Mouse (Mus musculus) ovary, postnatal 36 days (tissue): ENCODE measurements at regions not wholly inside any gene's neighbourhood (a gene's known extent, or its start where the extent isn't known, plus 50 kb on each side); places are given as distances from the start of the nearest gene placed in this dataset.
A peak's percentile ranks its signal among the peaks of the same experiment; 100 is the strongest.
"Not testable (repeated sequence)": the region's sequence is repeated elsewhere in the genome, so short reads cannot be mapped to it uniquely, and the experiment has no call there.

Source experiments
- DNase-seq: peaks from one replicate; pipeline ENCODE4 v3.0.0; 2022; ENCODE audit warnings: low spot score, mixed read lengths

DNA sequence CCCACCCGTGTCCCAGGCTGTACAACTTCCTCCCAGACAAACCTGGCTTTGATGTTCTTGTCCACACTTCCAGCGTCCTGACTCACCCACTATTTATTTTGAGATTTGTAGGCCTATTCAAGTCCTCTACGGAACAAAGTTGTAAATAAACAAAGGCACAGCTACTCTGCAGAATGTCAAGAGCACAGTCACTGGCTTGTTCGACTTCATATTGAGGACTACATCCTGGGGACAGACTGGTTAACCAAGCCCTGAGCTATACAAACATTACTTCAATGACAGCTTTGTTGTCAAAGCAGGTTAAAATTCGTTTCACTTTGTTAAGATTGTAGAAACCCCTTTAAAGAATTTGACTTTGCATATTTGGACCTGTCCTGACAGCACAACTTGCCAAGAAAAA lies 190.3 kb upstream of the Ctso start:
- DNase-seq, result no peak

DNA sequence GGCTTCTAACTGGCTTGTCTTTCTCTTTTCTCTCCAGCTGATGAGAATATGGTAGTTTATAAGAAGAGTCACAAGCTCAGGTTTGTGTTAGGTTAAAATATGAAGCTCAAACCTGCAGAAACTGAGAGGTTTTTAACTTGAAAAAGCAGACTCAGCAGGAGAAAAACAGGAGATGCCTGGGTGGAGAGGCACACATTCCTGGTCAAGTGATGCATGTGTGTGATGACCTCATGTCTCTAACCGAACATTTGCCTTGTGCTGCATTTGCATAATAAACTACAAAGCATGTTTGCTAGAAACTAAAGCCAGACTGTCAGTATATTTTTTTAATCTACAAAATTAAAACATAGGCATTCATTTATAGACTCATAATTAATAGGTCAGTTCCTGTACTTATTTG lies 182.2 kb upstream of the Ctso start:
- no peak for DNase-seq

DNA sequence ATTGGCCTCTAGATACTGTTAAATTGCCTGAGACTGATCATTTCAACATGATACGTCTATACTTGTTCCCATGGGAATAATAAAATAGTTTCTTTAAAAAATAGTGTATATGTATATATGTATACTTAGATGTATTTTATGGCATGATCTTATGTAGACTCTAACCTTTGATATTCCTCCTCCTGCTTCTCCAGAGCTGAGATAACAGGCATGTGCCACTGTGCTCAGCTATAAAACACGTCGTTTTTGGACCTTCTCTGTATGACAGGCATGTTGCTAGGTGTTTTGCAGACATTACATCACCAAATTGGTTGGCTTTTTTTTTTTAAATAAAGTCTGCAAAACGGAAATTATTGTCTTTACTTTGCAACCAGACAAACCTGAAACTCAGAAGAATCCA lies 179.4 kb upstream of the Ctso start:
- DNase-seq, result no peak

DNA sequence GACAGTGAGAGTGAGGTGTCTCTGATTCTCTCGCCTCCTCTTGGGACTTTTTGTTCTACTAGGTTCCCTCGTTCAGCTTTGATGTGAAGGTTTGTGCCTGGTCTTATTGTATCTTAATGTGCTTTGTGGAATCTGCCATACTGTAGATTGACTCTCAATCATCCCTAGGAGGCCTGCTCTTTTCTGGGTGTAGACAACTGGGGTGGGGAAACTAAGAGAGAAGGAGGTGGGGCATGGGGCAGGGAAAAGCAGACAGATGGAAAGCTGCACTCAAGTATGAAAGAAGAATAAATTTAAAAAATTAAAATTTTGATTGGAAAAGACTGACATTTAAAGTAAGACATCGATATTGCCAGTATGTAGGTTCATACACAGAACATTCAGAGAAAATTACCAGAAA lies 172.0 kb upstream of the Ctso start:
- DNase-seq, result no peak

DNA sequence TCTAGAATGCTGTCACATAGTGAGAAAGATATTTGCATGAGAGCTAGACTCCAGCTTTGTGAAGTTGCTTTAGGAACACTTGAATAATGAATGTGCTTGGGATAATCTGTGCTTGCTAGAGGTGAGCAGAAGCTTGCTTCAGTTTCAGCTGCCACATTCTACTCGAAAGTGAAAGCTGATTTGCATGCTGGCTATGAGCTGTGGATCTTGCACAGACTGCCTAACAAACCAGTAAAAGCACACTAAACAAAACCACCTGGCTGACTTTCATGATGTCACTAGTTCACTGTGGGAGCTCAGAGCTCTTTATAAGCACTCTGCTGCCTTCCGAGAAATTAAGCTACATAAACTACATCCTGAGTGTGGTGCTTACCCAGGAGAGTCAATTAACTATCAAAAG lies 171.5 kb upstream of the Ctso start:
- DNase-seq, result no peak

DNA sequence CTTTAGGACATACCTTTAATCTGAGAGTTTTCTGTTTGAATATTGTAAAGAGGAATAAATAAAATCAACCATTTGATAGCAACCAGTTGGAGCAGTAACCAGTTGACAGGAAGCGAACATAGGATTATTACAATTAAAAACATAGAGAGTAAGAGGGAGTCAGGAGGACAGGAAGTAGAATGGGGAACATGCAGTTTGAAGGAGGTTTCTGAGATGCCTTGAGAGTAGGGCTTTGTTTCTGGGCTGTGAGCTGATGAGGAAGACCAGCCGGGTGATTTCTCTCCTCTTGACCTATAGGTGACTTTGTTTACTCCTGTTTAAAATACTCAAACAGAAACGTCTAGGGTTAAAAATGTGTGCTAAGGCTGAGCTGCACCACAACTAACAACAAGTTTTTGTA lies 160.6 kb upstream of the Ctso start:
- no peak for DNase-seq

DNA sequence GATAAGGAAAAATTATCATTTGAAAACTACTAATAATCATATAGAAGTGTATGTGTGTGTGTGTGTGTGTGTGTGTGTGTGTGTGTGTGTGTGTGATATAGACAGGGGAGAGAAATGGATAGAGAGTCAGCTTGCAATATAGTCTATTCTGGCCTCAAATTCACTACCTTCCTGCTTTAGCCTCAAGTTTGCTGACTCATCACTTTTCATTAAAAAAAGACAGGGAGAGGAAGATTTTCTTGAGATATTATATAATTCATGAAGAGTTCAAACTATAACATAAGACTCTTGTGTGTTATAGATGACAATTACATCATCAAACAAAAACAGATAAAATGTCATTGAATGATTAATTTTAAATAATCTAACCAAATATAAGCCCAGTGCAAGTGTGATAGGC lies 159.4 kb upstream of the Ctso start:
- no peak for DNase-seq

DNA sequence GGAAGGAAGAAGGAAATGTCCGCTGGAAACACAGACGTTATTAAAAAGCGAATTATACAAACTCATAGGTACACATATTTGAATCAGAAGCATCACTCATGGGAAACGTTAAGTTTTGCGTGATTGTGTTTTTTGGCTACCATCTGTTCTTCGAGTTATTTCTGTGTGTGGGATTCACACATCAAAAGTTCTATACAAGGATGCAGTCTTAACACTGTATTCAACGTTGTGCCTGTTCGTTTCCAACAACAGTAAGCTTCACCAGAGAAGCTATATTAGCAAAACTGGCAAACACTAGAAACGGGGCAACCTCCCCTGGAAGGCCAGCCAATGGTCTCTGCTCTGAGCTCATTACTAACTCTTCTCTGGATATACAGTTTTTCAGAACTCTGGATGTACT lies 150.3 kb upstream of the Ctso start:
- no peak for DNase-seq

DNA sequence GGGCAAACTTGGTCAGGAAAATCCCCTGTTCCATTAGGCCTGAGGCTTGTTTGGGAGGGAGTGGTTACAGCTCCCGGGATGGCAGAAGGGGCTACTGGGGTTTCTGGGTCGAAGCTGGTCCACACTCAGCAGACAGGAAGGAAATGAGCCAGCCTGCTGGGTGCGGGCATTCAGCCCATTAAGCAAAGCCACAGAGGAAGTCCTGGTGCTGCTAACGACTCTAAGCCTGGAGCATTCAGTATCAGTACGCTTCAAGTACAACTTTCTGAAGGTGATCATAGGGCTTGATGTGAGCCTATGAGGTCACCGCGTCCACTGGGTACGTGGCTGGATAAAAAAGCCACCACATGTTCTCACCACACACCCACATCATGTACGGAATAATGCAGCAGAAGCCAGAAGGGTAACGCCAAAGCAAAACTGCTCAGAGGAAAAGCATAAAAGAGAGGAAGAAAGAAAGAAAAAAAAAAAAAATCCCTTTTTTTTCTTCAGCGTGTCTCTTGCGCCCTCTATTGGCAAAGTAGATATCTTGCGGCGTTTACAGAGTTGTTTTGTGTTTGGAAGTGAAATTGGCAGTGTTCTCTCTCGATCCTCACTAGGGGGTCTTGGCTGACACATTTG lies 149.4 kb upstream of the Ctso start:
- DNase-seq, result peak; percentile 4

DNA sequence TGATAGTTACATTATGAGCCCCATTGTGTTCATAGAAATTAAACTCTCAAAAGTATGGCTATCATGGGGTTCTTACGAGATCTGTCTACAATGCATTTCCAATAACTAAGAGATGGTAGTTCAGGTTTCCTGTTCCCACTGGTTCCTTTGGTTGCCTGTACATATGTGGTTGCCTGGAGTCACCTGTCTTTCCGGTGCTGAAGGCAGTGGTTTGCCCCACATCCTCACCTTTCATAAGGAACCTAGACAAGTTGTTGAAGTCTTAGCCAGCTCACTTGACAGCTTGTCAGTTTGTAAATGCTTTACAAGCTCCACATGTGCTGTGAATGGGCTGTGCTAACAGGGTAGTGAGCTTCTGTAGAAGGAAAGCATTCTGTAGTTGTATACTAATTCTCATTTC lies 143.5 kb upstream of the Ctso start:
- DNase-seq, result no peak

DNA sequence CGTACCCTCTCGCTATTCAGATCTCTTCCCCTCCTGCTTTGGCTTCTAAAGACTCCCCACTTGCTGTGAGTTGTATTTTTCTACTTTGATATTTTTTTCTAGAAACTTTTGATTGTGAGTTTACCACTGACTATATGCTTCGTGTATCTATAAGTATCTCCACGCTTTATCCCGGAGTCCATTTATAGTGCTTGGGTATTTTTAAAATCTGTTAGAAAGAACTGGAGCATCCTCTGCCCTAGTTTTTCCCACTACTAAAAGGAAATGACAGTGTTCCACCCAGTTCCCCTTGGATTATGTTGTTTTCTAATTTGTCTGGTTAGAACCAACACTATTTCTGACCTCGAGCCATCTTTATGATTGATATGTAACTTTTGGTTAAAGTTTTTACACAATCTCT lies 142.7 kb upstream of the Ctso start:
- DNase-seq, result no peak

DNA sequence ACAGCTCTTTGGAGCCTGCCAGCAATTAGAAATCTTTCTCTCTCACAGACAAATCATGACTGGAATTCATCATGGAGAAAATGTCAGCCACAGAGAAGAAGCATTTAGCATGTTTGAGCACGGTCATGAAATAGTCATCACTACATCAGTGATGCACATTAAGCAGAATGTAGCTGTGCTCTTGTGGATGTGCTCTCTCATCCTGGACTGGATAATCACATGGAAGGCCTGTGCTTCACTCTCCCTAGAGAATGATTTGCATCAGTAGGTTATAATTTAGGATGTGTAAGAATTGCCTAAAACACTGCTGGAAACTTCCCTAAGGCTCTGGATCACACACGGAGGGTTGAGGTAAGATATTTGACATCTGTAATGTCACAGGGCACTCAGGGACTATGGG lies 130.3 kb upstream of the Ctso start:
- no peak for DNase-seq

DNA sequence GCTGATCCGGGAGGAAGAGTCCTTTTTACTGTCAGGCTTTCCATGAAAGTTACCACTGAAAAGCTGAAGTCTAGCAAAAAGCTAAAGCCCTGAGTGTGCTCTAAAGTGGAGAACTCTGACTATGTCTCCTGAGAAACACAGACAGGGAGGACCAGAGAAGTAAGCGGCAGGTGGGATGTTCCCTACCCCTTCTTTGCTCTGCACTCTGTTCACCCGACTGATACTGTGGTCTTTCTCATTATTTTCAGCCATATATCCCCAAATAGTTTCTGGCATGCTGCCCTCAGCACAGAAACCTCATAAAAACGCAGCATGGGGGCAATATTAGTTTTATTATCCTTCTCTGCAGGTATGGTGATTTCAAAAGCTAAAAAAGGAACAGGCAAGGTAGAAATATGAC lies 126.7 kb upstream of the Ctso start:
- DNase-seq, result no peak

DNA sequence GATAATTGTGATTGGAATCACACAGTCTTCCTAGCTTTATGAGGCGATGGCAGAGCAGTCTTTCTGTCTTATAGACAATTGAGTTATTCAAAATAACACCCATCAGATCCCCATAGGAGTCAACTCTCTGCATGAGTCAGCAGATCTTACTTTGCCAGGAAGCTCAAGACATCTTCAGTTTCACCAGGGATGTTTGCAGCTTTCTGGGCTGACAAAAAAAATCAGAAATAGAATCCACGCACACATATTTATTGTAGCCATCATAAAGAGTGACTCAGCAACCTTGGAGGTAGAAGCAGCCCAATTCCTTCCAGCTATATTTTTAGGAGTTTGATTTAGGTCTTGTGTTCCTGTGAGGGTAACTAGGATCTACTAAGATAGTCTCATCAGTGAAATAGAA lies 122.8 kb upstream of the Ctso start:
- no peak for DNase-seq

DNA sequence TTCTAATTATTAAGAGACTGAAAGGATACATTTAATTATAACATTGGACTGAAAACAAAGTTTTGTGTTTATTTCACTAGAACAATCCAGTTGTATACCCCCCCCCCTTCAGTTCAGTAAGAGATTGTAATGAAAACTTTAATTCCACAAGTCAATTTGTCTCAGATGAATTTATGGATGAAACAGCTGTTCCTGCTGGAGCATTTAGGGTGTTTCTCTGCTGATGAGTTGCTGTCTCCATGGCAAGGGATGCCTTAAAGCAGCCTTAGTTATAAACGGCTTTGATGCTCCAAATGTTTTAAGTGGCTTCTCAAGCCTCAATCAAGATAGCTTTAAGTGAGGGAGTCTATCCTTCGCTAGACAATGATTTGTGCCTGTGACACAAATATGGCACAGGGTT lies 112.1 kb upstream of the Ctso start:
- DNase-seq, result no peak

DNA sequence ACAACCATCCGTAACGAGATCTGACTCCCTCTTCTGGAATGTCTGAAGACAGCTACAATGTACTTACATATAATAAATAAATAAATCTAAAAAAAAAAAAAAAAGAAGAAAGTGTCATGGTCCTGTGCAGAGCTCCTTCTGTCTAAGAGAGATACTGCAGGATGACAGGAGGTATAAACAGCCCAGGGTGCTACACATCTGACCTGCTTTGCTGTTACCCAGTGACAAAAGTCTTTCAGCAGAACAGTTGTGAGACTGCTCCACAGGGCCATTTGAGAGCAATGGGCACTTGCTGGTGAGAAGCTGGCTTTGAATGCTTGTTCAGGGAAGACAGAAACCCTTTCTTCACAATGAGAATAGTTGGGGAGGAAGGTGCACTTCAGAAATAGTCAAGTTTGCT lies 102.9 kb upstream of the Ctso start:
- no peak for DNase-seq

DNA sequence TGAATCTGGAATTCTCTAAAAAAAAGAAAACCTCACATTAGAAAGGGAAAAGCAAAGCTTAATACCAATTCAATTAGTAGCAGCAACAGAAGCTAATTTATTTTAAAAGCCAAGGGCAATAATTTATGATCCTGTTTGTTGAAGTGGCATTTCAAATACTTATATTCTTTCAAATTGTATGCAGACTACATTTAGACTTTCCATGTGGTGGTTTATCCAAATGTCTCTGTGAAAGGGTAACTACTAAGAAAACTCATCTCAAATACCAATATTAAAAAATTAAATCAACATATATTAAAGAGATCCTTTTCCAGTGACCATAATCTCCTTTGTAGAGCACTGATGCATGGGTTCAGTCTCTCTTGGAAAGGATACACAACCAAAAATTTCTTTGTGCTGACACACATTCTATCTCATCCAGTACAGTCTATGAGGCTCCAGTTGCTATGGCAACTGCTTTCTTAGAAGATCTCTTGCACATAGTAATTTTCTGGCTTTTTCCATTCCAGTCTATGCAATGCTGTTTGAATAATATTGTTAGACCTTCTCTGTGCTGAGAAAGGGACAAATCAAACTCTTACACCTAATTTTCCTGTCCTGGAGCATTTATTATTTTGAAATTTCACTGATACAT lies 102.3 kb upstream of the Ctso start:
- no peak for DNase-seq

DNA sequence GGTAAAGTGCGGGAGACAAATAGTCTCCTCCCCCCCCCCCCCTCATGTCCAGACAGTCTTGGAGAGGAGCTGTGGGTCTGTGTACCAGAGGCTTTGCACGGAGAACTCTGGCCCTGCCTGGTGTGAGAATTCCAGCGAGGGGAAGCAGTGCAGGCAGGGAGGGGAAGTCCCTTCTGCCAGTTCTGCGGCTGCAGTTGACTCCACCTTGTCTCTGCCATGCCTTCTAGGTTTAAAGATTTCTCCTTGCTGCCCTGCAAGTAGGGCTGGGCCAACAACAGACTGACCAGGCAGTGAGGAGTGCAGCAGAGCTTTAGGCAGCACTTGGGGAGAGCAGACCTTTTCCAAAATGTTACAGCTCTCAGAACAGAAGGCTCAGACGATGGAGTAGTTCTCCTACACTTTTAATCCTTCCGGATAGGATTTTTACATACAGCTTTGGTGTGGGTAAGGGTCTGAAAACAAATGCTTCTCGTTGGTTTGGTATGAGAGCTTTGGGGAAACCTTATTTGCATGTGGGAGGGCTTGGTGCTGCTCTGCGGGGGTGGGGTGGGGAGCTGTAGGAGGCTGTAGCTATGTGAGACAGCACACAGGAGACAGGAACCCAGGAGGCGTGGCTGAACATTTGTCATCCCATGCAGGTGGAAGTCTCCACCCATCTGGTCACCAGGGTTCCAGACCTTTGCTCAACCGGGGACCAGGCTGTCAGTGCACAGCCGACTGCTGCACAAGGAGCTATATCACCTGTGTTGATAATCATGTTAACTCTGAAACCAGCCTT lies 96.8 kb upstream of the Ctso start:
- no peak for DNase-seq

DNA sequence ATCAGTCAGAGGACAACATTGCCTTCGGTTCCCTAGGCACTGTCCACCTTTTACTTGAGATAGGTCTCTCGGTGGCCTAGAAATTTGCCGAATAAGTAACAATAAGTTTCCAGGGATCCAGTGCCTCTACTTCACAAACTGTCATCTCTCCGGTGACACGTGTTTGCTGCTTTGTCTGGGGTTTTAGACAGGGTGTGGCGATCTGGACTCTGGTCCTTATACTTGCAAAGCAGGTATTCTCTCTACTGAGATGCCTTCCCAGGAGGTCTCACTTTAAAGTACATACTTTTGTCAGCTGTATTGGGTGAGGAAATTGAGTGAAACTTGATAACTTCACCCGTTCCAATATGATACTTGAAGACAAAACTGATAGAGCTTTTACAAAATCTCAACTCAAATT lies 95.9 kb upstream of the Ctso start:
- no peak for DNase-seq

DNA sequence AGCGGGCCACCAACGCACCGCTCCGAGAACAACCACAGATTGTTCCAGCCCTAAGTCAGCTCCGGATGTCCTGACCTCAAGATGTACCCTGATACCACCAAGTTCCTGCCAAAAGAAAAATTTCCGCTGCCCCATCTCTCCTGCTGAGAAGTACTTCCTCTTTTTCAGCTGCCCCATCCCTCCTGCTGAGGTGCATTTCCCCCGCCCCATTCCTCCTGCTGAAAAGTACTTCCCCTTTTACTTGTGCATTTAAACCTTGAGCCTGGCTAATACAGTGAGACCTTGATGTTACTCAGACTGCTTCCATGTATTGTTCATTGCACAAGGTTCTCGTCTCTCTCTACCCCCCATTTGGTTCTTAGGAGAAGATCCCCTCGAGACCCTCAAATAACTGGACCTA lies 94.3 kb upstream of the Ctso start:
- DNase-seq, result not testable (repeated sequence)

DNA sequence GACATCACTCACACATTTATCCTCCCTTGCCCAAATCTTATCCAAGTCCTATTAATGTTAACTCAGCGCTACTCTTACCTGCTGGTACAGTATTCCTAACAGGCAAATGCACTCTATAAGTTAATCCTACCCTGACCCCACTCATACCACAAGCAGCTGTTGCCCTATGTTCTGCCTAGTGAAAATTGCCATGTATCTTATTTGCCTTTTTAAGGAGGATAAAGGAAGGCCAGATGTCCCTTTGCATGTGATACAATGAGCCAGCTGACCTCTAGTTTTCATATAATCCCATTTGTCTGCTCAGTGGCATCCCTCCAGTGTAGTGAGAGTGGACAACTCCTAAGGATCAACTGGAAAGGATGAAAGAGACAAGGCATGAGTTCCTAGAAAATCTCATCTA lies 67.9 kb upstream of the Ctso start:
- no peak for DNase-seq
